Mouse (Mus musculus): Measurements from ENCODE around the gene Mecom.

The Mecom gene

GRCm38 (mm10) chr3:29957365-29958236 is 590.2 kb downstream of the Mecom start:
- DNase-seq (ENCODE audit: low read depth), result no peak

GRCm38 (mm10) chr3:29953269-29953668 is 594.5 kb downstream of the Mecom start:
- DNase-seq (ENCODE audit: low read depth), result no peak

GRCm38 (mm10) chr3:29950853-29951252 is 597.0 kb downstream of the Mecom start:
- no peak for DNase-seq (ENCODE audit: low read depth)

- DNase-seq (ENCODE audit: low read depth), result no peak
Measured at GRCm38 (mm10) chr3:29903596-29904308, 644.1 kb downstream of the Mecom start.

All from naive thymus-derived CD4-positive, alpha-beta T cell, adult 2 months (primary cell).